Mouse (Mus musculus): ENCODE measurements at regions not wholly inside any gene's neighbourhood (a gene's known extent, or its start where the extent isn't known, plus 50 kb on each side); places are given as distances from the start of the nearest gene placed in this dataset.

GRCm38 (mm10) chr1:138908860-138909259 lies 52.2 kb upstream of the 2310009B15Rik start:
- no peak for TF ChIP-seq EP300 (IDR thresholded peaks at IDR 0.05)
- no peak for TF ChIP-seq CTCF (IDR thresholded peaks at IDR 0.05)

All from lung, postnatal 0 days (tissue).